20 mouse cellular contexts compared by ENCODE assay signal in the genomic region with DNA sequence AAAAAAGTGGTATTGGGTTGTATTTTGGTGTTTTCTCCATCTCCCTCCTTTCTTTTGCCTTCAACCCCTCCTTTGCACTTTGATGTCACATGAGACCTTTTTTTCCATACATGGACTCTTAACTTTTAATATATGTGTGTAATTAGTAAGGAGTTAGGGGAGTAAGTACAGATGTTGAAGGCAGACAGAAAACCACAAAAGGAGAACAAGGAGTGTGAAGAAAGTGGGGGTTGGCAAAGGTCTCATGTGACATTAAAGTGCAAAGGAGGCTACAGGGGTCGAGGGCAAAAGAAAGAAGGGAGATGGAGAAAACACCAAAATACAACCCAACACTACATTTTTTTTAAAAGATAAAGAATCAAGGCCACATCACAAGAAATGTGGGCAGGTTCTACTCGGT. TPM values are rescaled to one million over a fixed set of nuclear protein-coding genes. Genes with fewer than 3 reads are reported as not detected.
"Had no signal": no experiment of that assay in that cellular context is flagged by ENCODE, and none has a peak within 500 bp of the region (broad histone marks: within the 10 kb centered on the region; RNA-seq: fewer than 3 reads in every experiment).

No protein-coding gene starts in this region.

- H3K4me3 ChIP-seq: midbrain, embryonic 10.5 days; midbrain, embryonic 12.5 days; myocyte; neural tube, embryonic 13.5 days; neural tube, embryonic 15.5 days had no signal

- H3K36me3 ChIP-seq: midbrain, embryonic 10.5 days; midbrain, embryonic 12.5 days; neural tube, embryonic 13.5 days had no signal

- H3K27me3 ChIP-seq: midbrain, embryonic 12.5 days; neural tube, embryonic 13.5 days; neural tube, embryonic 15.5 days had no signal

- H3K4me1 ChIP-seq: midbrain, embryonic 10.5 days; midbrain, embryonic 12.5 days; neural tube, embryonic 13.5 days; neural tube, embryonic 15.5 days had no signal

- H3K27ac ChIP-seq: midbrain, embryonic 10.5 days; midbrain, embryonic 12.5 days; neural tube, embryonic 13.5 days; neural tube, embryonic 15.5 days had no signal

- DNase-seq: lung, adult 18-20 months; lung, embryonic 14.5 days; lung, postnatal 10 days; lung, postnatal 4 days; midbrain, embryonic 14.5 days; retina, postnatal 1 day; right cerebral cortex, adult 18-20 months; right cerebral cortex, postnatal 25 days; right cerebral cortex, postnatal 4 days; spleen, adult 18-20 months; thymus, adult 18-20 months; thymus, postnatal 25 days; thymus, postnatal 4 days had no signal

- ATAC-seq: midbrain, embryonic 16.5 days had no signal

- H3K9me3 ChIP-seq: midbrain, embryonic 10.5 days; midbrain, embryonic 12.5 days; neural tube, embryonic 13.5 days; neural tube, embryonic 15.5 days had no signal

- H3K9ac ChIP-seq: lung, embryonic 14.5 days; midbrain, embryonic 12.5 days; neural tube, embryonic 13.5 days; neural tube, embryonic 15.5 days had no signal

- H3K4me2 ChIP-seq: lung, embryonic 14.5 days; midbrain, embryonic 12.5 days; neural tube, embryonic 13.5 days; neural tube, embryonic 15.5 days had no signal

RNA-seq across cellular contexts. Expression of a gene that starts 49.1 kb away (rescaled TPM):
- total RNA-seq: megakaryocyte-erythroid progenitor cell, adult 5-6 weeks had no signal
